Mouse (Mus musculus) neural tube, embryonic 14.5 days (tissue): ENCODE results near the gene Smad9. TPM values are rescaled to one million over a fixed set of nuclear protein-coding genes. Genes with fewer than 3 reads are reported as not detected.

Source experiments
- ATAC-seq: fragments of 200-750 bp; cut with Nextera tagmentation; 2 replicates; pipeline ENCODE4 v1.8.0; 2017; ENCODE audit warnings: low read depth, mild to moderate bottlenecking, moderate TSS enrichment, moderate library complexity
- H3K27ac ChIP-seq: fragments of 300-500 bp; sonication (generic); 2 replicates; pipeline ENCODE4 v1.5.1; 2014; ENCODE audit warnings: low read depth, mild to moderate bottlenecking, control low read depth, low read length, moderate library complexity, mixed read lengths
- H3K27me3 ChIP-seq: fragments of 300-500 bp; sonication (generic); 2 replicates; pipeline ENCODE4 v1.6.1; 2014; ENCODE audit warnings: low read length; ENCODE audit not compliant: control insufficient read depth, insufficient read depth
- H3K36me3 ChIP-seq: fragments of 300-500 bp; sonication (generic); 2 replicates; pipeline ENCODE4 v1.6.1; 2014; ENCODE audit warnings: low read length, mixed read lengths; ENCODE audit not compliant: control insufficient read depth, insufficient read depth
- H3K4me1 ChIP-seq: fragments of 300-500 bp; sonication (generic); 2 replicates; pipeline ENCODE4 v1.6.1; 2014; ENCODE audit warnings: low read length; ENCODE audit not compliant: control insufficient read depth, insufficient read depth
- H3K4me2 ChIP-seq: fragments of 300-500 bp; sonication (generic); 2 replicates; pipeline ENCODE4 v1.6.1; 2014; ENCODE audit warnings: mild to moderate bottlenecking, low read depth, low read length, control low read depth
- H3K4me3 ChIP-seq: fragments of 300-500 bp; sonication (generic); 2 replicates; pipeline ENCODE4 v1.5.1; 2014; ENCODE audit warnings: low read depth, low read length, control low read depth, mixed read lengths
- H3K9ac ChIP-seq: fragments of 300-500 bp; sonication (generic); replicated peaks from 2 replicates; pipeline ENCODE4 v1.6.1; 2014; ENCODE audit warnings: low read depth, mild to moderate bottlenecking, control low read depth, low read length, mixed read lengths
- H3K9me3 ChIP-seq: fragments of 300-500 bp; sonication (generic); 2 replicates; pipeline ENCODE4 v1.6.1; 2016; ENCODE audit warnings: low read length; ENCODE audit not compliant: control insufficient read depth
- WGBS: fragments of 180-500 bp; shearing (Covaris S2); extraction: QIAGEN DNeasy Blood & Tissue Kit; methylation state at CpG from one replicate; pipeline ENCODE4 v1.1.7; 2014; 5-methylcytosine and 5-hydroxymethylcytosine counted together
- polyA plus RNA-seq: library from polyadenylated mRNA; unstranded; fragments of >200 nt; fragmentation: Nextera tagmentation; extraction: Ambion mirVana; gene quantifications from 2 replicates; pipeline ENCODE4 v1.2.1, GENCODE M21; 2014

The Smad9 gene
- polyA plus RNA-seq, 1 experiment from 2014 or later: 1.2 TPM

GRCm38 (mm10) chr3:54814622-54815021 lies 59.2 kb downstream of the Smad9 start:
- H3K9me3 ChIP-seq: no peaks in the 10 kb centered on the region
- no peak overlapping the region for H3K9ac ChIP-seq
- H3K4me1 ChIP-seq: no peaks in the 10 kb centered on the region
- WGBS: 77% methylated on average over 6 of the region's 6 CpGs
- no peak for ATAC-seq
- H3K27me3 ChIP-seq: no peaks in the 10 kb centered on the region
- H3K4me3 ChIP-seq: no peak overlapping the region
- H3K4me2 ChIP-seq: no peak overlapping the region
- H3K27ac ChIP-seq: no peak overlapping the region
- no peaks in the 10 kb centered on the region for H3K36me3 ChIP-seq

GRCm38 (mm10) chr3:54815292-54815691 lies 59.9 kb downstream of the Smad9 start:
- no peak for ATAC-seq
- 30% methylated on average over 3 of the region's 3 CpGs for WGBS

GRCm38 (mm10) chr3:54822526-54822925 lies 67.1 kb downstream of the Smad9 start:
- H3K27ac ChIP-seq: no peak overlapping the region
- H3K27me3 ChIP-seq: no peaks in the 10 kb centered on the region
- 59% methylated on average over 5 of the region's 5 CpGs for WGBS
- H3K9me3 ChIP-seq: no peaks in the 10 kb centered on the region
- no peak overlapping the region for H3K4me2 ChIP-seq
- H3K4me3 ChIP-seq: no peak overlapping the region
- no peaks in the 10 kb centered on the region for H3K4me1 ChIP-seq
- H3K9ac ChIP-seq: no peak overlapping the region
- H3K36me3 ChIP-seq: no peaks in the 10 kb centered on the region
- no peak for ATAC-seq

More at GRCm38 (mm10) chr3:54815292-54815691, 59.9 kb downstream of the Smad9 start:
- Histone ChIP-seq H3K4me2 (no peak overlapping the region), H3K4me1 (no peaks in the 10 kb centered on the region), H3K9me3 (no peaks in the 10 kb centered on the region), H3K27me3 (no peaks in the 10 kb centered on the region), H3K4me3 (no peak overlapping the region), H3K27ac (no peak overlapping the region), H3K36me3 (no peaks in the 10 kb centered on the region), H3K9ac (no peak overlapping the region)

- no peak overlapping the region for H3K9ac ChIP-seq
- WGBS: 93% methylated on average over 3 of the region's 3 CpGs
- no peaks in the 10 kb centered on the region for H3K4me1 ChIP-seq
- no peaks in the 10 kb centered on the region for H3K27me3 ChIP-seq
- H3K36me3 ChIP-seq: no peaks in the 10 kb centered on the region
- no peak overlapping the region for H3K4me3 ChIP-seq
- H3K9me3 ChIP-seq: no peaks in the 10 kb centered on the region
- H3K27ac ChIP-seq: no peak overlapping the region
- no peak overlapping the region for H3K4me2 ChIP-seq
- no peak for ATAC-seq
Observed at GRCm38 (mm10) chr3:54832491-54832890, 77.1 kb downstream of the Smad9 start.

- ATAC-seq: peak; percentile 69
- no peaks in the 10 kb centered on the region for H3K9me3 ChIP-seq
- no peak overlapping the region for H3K4me3 ChIP-seq
- H3K27ac ChIP-seq: no peak overlapping the region
- no peaks in the 10 kb centered on the region for H3K4me1 ChIP-seq
- H3K4me2 ChIP-seq: no peak overlapping the region
- H3K9ac ChIP-seq: no peak overlapping the region
- WGBS: 61% methylated on average over 2 of the region's 2 CpGs
- no peaks in the 10 kb centered on the region for H3K27me3 ChIP-seq
- H3K36me3 ChIP-seq: no peaks in the 10 kb centered on the region
Observed at GRCm38 (mm10) chr3:54835421-54835820, 80.0 kb downstream of the Smad9 start.

Other genes starting within 250 kb of the Smad9 start
- 92.3 and 94.2 TPM in 2 replicates for gene Supt20, start 62.8 kb upstream of the Smad9 start, polyA plus RNA-seq
- gene Gm21958, start 41.2 kb upstream of the Smad9 start, polyA plus RNA-seq: 1.3 and 3.5 TPM in 2 replicates
- gene Exosc8, start 20.2 kb upstream of the Smad9 start, polyA plus RNA-seq: 72.0 and 77.7 TPM in 2 replicates
- 50.9 and 51.9 TPM in 2 replicates for gene Alg5, start 20.0 kb upstream of the Smad9 start, polyA plus RNA-seq
- gene Rfxap, start 52.2 kb downstream of the Smad9 start, polyA plus RNA-seq: 46.8 and 62.8 TPM in 2 replicates
- gene Sertm1, start 160.3 kb downstream of the Smad9 start, polyA plus RNA-seq: 1.3 and 1.5 TPM in 2 replicates